Mouse (Mus musculus) MEL-GATA-1-ER (cell line): Measurements from ENCODE around the gene Stk11ip.
A peak's percentile ranks its signal among the peaks of the same experiment; 100 is the strongest.

Experiments
- DNase-seq: peaks from one replicate; pipeline ENCODE4 v3.0.0-alpha.2; 2012; ENCODE audit warnings: low read depth; ENCODE audit errors: extremely low read depth

Gene Stk11ip

DNA sequence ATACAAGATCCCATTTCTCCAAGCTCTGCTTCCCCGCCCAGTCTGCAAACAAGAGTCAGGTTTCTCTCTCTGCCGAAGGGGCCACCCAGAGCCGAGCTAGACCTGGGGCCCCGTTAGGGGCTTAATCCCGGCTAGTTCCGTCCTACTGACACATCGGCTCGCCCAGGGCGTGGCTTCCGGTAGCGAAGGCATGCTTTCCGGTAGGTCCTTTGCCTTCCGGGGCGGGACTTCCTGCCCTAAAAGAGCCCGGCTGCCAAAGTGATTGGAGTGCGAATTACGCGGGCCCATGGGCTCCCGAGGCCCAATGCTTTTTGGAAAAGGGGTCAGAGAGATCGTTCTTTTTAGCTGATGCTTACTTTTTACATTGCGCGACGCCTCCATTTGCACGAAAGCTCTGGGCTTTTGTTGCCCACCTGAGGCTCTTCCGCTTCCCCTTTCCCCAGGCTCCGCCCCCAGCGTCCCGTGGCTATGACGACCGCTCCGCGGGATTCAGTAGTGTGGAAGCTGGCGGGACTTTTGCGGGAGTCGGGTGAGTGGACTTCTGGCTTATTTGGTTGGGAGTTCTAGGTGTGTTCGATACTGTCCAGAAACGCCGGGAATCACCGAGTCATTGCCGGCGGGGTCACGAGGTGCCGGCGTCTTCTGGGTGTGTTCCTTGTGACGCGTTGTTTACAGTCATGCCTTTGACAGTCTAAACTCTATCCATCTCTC is at the start of gene Stk11ip:
Stk11ip (plus strand) TSS at position 209 of the 711 bp plus-strand sequence.
- peak; percentile 89 for DNase-seq

DNA sequence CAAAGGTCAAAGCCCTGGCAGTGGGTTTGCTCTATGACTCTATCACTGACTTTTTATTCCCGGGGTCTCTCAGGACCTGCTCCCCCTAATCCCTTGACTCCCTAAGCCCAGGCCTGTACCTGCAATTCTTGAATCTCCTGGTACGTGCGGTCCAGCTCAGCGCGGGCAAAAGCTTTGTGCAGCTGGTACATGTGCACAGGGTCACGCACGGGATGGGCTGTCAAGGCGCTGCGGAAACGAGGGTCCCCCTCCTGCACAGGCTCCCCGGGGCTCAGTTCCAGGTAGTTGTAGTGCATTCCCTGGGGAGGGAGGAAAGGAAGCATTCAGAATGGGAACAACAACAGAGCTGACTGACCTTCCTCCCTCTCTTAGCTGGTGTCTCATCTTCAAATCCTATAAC is 44.9 kb upstream of the Stk11ip start:
- no peak for DNase-seq

DNA sequence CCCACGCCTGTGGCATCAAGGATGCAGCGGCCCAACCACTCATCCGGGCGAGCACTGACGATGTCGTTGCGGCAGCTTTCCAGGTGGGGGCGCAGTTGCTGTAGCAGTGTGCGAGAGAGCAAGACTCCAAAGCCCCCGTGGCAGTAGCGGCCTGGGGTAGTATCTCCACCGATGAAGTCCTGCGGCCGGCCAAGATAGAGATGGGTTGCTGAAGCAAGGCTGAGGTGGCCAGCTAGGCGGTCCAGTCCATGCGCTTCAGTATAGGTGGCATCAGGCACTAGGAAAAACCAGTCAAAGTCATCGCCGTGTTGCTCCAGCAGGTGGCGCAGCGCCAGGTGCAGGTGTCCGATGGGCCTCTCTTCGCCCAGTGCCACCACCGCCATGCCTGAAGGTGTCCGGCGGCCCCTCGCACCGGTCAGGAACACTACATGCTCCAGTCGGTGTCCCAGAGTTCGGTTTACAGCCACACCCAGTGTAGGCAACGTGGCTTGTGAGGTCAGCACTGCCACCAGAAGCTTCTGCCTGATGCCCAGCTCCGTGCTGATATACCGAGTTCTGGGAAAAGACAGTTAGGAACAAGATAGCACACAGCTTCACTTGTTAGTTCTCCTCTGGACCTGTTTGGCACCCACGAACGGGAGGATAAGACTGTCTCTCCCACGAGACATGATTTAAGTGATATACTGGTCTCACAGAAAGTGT is 43.9 kb upstream of the Stk11ip start:
- peak; percentile 62 for DNase-seq

DNA sequence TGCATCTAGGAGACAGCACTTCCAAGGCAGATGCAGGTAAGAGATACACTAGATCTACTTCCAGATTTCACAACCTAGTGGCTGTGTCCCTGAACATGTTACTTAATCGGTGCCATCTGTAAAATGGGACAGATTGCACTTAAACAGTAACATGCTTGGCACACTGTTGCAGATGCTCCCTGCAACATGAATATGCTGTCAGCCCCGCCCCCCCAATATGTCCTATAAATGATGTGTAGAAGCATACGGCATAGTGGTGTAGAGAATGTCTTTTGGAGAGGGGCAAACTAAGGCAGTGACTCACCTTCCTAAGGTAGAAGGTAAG is 43.4 kb upstream of the Stk11ip start:
- no peak for DNase-seq

DNA sequence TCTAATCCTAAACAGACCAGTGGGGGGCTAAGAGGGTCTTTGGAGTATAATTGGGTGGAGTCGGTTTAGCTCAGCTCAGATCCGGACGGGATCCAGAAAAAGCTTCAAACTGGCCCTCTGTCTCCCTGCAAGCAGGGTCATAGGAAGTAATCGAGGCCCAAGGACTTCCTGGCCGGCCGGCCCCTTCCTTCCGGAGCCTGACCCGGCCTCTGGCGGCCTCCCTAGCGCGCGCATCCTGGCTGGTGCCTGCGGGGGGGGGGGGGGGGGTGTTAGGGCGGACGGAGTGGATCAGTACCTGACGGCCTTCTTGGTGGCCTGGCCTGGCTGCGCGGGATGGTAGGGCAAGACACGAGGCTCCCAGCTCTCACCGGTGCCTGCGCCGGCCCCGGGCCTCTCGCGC is 42.8 kb upstream of the Stk11ip start:
- no peak for DNase-seq

DNA sequence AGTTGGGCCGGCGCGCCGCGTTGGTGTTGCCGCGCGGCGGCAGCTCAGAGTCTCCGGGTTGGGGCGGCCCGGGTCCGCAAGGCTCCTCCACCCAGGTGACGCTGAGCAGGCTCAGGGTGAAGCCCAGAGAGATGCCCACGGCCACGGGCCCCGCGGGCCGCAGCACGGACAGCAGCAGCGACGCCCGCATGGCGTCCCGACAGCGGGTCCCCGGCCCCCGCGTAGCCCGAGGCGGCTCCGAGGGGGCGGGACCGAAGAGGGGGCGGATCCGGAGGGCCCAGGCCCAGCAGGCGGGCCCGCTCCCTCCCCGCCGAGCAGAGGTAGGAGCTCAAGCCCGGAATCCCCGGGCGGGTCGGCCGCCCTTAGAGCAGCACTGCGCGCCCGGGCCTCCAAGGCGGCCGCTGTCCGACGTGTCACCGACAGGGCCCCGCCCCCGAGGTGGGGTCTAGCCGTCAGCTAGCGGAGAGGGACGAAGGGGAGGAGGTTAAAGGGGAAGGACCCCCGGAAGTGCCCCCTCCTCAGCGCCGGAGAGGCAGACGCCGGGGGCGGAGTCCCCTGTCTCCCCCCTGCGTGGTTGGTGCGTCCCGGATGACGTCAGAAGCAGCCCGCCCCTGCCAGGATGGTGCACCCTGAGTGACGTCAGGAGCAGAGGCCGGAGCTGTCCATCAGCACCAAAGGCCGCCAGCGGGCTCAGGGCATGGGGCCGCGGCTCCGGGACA is 42.3 kb upstream of the Stk11ip start, which contains the start of the genes Chpf and Tmem198:
Chpf (minus strand) TSS at position 392 of the 719 bp plus-strand sequence.
Tmem198 (plus strand) TSS at position 617 of the 719 bp plus-strand sequence.
- peak; percentile 83 for DNase-seq

DNA sequence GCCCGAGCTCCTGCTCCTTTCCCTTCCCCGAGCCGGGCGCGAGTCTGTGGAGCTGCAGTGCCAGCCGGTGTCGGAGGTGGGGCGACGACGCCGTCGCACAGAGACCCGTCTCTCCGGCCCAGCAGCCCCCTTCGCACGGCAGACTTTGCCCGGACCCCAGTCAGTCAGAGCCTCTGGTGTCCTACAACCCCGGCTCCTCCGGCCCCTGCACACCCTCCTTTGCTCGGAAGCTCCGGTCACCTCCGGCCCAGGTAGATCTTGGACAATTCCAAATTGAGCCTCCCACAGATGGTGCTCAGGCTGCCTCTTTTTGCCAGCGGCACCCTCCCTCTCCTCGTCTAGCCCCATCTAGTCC is 41.7 kb upstream of the Stk11ip start:
- no peak for DNase-seq

DNA sequence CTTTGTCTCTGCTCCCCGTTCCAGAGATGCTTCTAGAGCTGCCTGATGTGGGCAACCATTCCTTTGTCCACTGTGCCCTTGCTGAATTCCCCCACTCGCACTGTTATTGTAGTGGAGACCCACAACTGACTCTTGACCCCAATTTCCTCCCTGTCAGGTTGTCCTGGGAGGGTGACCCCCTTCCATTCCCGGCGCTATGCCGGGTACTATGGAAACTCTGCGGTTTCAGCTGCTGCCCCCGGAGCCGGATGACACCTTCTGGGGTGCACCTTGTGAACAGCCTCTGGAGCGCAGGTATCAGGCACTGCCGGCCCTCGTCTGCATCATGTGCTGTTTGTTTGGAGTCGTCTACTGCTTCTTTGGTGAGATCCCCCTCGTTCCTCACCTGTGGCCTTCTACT is 41.3 kb upstream of the Stk11ip start:
- no peak for DNase-seq

DNA sequence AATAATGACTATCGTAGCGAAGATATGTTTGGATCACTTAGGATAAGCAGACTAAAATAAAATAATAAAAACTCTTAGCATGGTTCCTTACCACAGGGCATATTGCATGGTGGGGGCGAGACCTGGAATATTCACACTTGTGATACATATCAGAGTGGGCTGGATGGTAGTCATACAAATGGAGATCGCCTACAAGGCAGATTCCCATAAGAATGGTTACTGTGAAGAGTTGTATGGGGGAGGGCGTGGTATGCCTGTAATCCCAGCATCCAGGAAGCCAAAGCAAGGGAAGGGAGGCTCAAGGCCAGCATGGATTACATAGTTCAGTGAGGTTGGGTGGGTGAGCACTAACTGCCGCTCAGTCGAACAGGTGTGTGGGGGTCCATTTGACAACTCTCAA is 40.6 kb upstream of the Stk11ip start:
- no peak for DNase-seq

DNA sequence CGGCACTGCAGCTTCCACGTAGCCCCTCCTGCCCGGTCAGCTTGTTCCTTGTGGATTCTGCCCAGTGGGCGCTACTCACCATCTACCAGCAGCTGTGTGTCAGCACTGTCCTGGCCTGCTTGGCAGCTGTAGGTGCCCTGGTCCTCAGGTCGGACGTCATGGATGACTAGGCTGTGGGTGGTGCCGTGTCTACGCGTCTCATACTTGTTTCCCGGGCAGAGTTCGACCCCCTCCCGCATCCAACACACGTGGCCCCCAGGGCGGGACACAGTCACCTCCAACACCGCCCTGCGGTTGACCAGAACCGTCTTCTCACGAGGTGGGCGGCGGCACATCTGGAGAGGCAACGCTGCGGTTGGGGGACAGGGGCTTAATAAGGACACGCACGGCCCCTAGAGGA is 34.8 kb upstream of the Stk11ip start:
- no peak for DNase-seq

DNA sequence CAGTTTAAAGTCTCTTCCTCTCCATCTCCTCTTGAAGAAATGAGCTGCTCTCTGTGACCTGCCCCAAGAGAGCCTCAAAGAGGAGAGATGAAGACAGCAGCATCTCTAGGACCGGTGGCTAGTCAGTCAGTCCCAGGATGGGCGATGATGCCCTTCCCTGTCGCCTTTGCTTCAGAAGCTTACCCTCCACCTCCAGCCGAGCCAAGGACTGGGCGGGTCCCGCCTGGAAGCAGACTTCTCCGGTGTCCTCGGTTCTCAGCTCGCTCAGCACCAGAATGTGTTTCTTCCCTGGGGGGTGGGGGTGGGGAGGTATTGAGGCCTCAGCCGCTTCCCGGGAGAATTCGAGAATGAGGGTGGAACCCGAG is 34.3 kb upstream of the Stk11ip start:
- no peak for DNase-seq

DNA sequence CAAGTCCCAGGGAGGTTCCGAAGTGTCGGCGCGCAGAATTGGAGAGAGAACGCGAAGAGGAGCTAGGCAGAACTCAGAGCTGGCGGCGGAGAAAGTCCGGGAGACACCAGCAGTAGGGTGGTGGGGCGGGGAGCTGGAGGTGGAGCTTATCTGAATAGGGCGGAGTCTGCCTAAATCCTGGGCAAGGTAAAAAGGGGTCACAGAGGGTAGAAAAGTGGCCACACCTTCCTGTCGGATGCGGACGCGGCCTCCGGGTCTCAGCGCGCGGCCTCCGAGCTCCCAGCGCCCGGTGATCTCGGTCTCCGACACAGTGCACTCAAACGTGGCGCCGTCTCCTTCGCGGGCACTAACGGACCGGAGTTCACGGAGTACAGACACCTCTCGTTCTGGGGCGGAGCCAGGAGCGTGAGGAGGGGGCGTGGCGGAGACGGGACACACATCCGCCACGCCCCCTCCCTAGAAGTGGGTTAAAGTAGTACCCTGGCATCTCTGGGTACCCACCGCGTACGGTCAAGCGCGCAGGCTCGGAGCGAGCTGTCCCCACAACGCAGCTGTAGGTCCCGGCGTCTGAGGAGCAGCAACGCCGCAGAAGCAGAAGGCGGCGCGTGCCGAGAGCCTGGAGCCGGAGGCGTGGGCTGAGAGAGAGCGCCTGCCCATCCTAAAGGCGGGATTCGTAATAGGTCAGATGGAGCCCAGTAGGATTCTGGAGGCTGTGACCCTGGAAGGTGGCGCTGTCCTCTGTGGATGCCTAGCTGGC is 33.7 kb upstream of the Stk11ip start:
- DNase-seq = peak; percentile 62

DNA sequence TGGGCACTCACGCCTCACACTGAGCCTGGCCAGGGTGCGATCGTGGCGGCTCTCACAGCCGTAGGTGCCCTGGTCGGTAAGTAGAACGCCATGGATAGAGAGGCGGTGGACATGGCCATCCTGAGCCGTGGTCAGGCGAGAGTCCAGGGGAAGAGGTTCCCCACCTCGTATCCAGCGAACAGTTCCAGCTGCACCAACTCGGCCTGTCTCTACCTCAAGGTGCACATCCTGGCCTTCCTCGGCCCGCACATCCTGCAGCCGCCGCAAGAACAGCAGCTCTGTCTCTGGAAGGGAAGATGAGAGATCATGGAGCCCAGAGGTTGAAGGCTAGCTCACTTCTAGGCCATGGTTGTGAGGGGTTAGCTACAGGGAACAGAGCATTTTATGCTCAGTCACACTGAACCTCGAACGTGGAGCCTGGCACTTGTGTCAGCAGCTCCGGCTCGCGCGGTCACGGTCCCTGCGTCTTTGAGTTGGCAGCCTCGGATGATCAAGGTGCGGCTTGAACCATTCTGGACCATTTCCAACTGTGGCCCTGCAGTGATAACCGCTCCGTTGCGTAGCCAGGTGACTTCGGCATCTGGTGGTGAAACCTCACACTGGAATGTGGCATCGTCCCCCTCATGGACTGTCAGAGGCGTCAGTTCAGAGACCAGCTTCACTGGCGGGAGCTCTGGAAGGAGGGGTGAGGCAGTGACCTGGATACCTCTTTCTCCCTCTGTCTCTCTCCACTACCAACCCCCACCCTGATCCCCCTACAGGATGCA is 30.4 kb upstream of the Stk11ip start:
- DNase-seq = no peak

DNA sequence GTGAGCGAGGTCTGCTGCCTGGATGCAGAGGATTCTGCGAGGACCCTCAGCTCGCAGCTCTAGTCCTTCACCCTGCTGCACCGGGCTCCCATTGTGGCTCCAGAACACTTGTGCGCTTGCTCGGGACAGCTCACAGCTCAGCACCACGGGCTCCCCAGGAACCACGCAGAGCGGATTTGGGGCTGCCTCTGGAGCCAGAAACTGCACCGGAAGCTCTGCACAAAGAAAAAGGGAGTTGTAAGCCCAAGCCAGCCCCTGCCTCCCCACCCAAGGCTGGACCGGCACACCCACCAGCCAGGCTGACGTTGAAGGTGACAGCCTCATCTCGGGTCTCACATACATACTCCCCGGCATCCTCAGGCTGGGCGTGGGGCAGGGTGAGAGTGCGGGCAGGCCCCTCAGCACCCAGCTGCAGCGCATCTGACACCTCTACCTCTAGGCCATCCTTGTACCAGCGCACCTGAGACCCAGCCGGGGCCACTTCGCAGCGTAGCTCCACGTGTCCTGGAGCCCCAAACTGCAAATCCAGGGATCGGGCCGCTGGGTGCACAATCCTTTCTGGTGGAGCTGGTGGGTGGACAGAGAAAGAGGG is 28.7 kb upstream of the Stk11ip start:
- no peak for DNase-seq

DNA sequence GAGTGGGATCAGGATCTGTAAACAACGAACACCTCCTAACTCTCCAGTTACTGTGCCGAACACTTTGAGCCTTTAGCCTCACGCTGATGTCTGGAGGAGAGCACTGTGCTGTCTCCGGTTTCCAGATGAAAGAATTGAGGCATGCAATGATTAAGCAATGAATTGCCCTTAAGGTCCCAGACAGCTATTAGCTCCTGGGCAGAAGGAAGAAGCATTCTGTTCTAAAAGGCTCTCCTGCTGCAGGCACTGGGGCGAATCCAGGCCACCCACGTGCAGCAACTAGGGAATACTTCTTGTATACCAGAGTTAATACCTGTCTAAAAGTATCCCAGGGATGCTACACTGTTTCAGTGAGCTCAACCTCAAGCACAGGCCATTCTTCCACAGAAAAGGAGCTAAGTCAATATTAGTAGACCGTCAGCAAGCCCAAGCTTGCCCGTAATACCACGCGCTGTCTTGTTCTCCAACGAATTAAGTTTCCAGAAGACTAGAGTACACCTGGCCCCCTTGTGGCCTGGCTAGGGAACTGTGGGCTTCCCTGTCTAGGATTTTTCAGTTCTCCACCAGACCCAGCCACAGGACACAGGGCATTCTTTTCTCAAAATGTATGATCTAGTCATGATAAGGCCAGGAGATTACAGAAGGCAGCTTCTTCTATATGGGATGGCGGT is 26.3 kb upstream of the Stk11ip start:
- DNase-seq = no peak

DNA sequence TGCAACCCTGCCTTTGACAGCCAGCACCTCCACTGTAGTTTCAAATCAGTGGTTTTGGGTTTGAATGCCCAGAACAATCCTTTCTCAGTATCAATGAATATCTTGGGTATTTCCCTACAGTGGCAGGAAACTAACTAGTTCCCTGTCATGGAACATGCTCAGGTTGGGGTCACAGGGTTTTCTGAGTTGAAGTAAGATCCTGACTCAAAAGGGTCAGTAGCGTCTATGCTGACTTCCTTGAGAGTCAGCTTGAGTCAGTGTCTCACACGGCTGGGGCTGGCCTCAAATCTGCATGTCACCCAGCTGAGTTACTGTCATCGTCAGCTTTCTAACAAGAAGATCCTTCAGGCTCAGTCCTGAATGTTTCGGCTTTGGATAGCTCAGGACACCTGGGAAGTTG is 22.4 kb upstream of the Stk11ip start:
- no peak for DNase-seq

DNA sequence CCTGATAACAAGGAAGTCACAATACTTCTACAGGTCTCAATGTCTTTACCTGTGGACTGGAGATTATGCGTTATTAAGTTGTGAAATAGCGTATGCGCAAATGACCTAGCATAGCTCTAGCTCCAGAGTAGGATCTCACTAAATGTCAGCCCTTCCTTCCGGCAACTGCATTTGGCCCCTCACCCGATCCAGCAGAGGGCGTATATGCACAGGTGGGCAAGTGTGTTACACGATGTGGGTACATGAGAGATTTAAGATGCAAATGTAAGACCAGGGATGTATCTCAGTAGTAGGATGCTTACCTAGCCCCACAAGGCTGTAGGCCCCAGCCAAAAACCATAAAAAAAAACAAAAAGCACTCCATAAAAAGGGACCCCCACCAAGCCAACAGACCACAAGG is 21.9 kb upstream of the Stk11ip start:
- no peak for DNase-seq

DNA sequence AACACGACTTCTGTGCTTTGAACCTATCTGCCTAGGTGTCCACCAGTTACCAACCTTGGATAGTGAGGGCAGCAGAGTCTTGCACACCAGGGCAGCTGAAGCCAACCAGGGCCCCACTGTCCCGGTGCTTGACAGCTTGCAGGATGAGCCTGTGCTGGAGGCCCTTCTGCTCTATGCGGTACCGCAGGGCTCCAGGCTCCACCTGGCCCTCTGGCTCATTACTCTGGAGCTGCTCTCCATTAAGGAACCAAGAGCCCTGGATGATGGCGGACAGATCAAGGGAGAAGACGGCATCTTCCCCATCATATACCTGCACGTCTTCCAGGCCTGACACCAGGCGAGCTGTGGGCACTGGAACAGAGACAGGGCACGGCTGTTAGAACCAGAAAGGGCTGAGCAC is 19.4 kb upstream of the Stk11ip start:
- DNase-seq = no peak

DNA sequence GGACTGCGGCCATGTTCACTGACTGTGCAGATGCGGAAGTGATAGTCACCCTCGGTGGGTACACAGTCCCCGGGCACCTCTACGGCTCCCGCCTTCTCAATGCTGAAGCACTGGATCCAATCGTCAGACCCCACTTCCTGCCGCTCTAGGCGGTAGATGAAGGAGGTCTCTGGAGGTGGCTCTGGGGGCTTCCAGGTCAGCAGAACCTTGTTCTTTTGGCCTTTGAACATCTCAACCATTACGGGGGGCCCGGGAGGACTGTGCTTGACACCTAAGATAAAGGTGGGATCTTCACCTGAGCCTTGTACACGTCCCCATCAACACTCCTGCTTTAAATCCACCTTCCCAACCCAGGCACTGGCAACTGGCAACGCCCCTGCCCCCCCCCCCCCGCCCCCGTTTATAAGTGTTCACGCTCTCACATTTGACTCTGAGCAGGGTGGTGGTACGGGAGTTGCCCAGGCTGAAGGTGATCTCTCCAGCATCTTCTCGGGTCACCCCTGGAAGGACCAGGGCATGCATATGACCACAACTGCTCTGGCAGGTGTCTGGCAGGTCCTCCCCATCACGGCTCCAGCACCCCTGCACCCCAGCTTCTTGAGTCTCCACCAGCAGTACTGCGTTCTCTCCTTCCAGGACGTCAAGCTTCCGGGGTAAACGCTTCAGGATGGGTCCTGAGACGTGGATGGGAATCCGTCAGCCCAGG is 18.2 kb upstream of the Stk11ip start:
- no peak for DNase-seq

DNA sequence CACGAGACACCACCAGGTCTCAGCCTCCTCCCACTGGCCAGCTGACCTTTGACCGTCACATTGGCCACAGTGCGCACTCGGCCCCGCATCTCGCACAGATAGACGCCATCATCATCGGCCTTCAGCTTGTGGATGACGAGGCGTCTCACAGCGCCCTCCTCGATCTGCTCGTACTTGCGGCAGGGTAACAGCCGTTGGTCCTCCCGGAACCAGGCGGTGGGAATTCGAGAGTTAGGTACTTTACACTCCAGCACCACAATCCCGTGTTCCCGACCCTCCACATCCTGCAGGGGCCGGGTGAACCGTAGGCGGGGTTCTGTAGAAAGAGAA is 17.7 kb upstream of the Stk11ip start:
- DNase-seq = no peak
